Mouse (Mus musculus) liver, postnatal 0 days (tissue): ENCODE data around the gene Taok3. TPM values are rescaled to one million over a fixed set of nuclear protein-coding genes. Genes with fewer than 3 reads are reported as not detected.

Experiments used
- ATAC-seq: fragments of 200-750 bp; cut with Nextera tagmentation; 2 replicates; pipeline ENCODE4 v1.8.0; 2017; ENCODE audit warnings: mild to moderate bottlenecking, moderate library complexity
- DNase-seq: peaks from one replicate; pipeline ENCODE4 v3.0.0-alpha.2; 2016
- H3K27ac ChIP-seq: fragments of 300-500 bp; sonication (generic); 2 replicates; pipeline ENCODE4 v1.5.1; 2014; ENCODE audit warnings: antibody characterized with exemption, moderate library complexity, mild to moderate bottlenecking, low read depth
- H3K27me3 ChIP-seq: fragments of 300-500 bp; sonication (generic); 2 replicates; pipeline ENCODE4 v1.6.1; 2014; ENCODE audit warnings: low read length, control low read depth, mixed read lengths; ENCODE audit not compliant: insufficient read depth
- H3K36me3 ChIP-seq: fragments of 300-500 bp; sonication (generic); replicated peaks from 2 replicates; pipeline ENCODE4 v1.6.1; 2014; ENCODE audit warnings: mild to moderate bottlenecking, control low read depth, low read length, moderate library complexity, mixed read lengths; ENCODE audit not compliant: insufficient read depth
- H3K4me1 ChIP-seq: fragments of 300-500 bp; sonication (generic); 2 replicates; pipeline ENCODE4 v1.6.1; 2014; ENCODE audit warnings: antibody characterized with exemption, mild to moderate bottlenecking, control low read depth; ENCODE audit not compliant: insufficient read depth
- H3K4me2 ChIP-seq: fragments of 300-500 bp; sonication (generic); 2 replicates; pipeline ENCODE4 v1.6.1; 2014; ENCODE audit warnings: low read depth, mild to moderate bottlenecking, low read length, moderate library complexity, mixed read lengths
- H3K4me3 ChIP-seq: fragments of 300-500 bp; sonication (generic); 2 replicates; pipeline ENCODE4 v1.5.1; 2014; ENCODE audit warnings: low read depth, low read length
- H3K9ac ChIP-seq: fragments of 300-500 bp; sonication (generic); replicated peaks from 2 replicates; pipeline ENCODE4 v1.6.1; 2014; ENCODE audit warnings: mild to moderate bottlenecking, moderate library complexity
- H3K9me3 ChIP-seq: fragments of 300-500 bp; sonication (generic); 2 replicates; pipeline ENCODE4 v1.6.1; 2016; ENCODE audit warnings: mild to moderate bottlenecking, control low read depth, low read length, mixed read lengths
- CTCF ChIP-seq: sonication (generic); IDR thresholded peaks from 2 replicates; pipeline ENCODE4 v1.5.1; 2016; ENCODE audit warnings: antibody characterized with exemption, low read depth
- EP300 ChIP-seq: IDR thresholded peaks from 2 replicates; pipeline ENCODE4 v1.6.1; 2016; ENCODE audit warnings: antibody characterized with exemption, low read depth, mild to moderate bottlenecking
- WGBS: fragments of 180-500 bp; shearing (Covaris S2); extraction: QIAGEN DNeasy Blood & Tissue Kit; methylation state at CpG from one replicate; pipeline ENCODE4 v1.1.7; 2014; ENCODE audit not compliant: insufficient replicate concordance; 5-methylcytosine and 5-hydroxymethylcytosine counted together
- polyA plus RNA-seq: library from polyadenylated mRNA; unstranded; fragments of >200 nt; fragmentation: Nextera tagmentation; extraction: Ambion mirVana; gene quantifications from 2 replicates; pipeline ENCODE4 v1.2.1, GENCODE M21; 2015

Gene Taok3
- polyA plus RNA-seq, 1 experiment from 2014 or later, result 41.9 TPM

- H3K4me1 ChIP-seq, result no peaks in the 10 kb centered on the region
- ATAC-seq (no peak; the same call in 1 of the 2 replicates), DNase-seq (no peak)
- H3K9me3 ChIP-seq, result no peaks in the 10 kb centered on the region; the same call in 1 of the 2 replicates
- WGBS, result 61% methylated on average over 8 of the region's 8 CpGs
- no peaks in the 10 kb centered on the region for H3K27me3 ChIP-seq
- no peak overlapping the region for H3K4me2 ChIP-seq
- H3K36me3 ChIP-seq, result no peaks in the 10 kb centered on the region
- H3K9ac ChIP-seq, result no peak overlapping the region
- no peak for TF ChIP-seq EP300
- TF ChIP-seq CTCF, result no peak
- no peak overlapping the region for H3K27ac ChIP-seq
- no peak overlapping the region for H3K4me3 ChIP-seq
Observed at GRCm38 (mm10) chr5:117295011-117295410, 175.1 kb downstream of the Taok3 start.

GRCm38 (mm10) chr5:117302899-117303298 is 183.0 kb downstream of the Taok3 start:
- DNase-seq (no peak), ATAC-seq (no peak; the same call in 1 of the 2 replicates)
- WGBS, result 49% methylated on average over 3 of the region's 3 CpGs
- Histone ChIP-seq H3K4me2 (no peak overlapping the region), H3K9me3 (0 out of 2 replicates have a peak, but pooled peaks cover 3% of the 10 kb centered on the region), H3K4me3 (no peak overlapping the region), H3K27ac (no peak overlapping the region), H3K27me3 (no peaks in the 10 kb centered on the region), H3K4me1 (no peaks in the 10 kb centered on the region), H3K9ac (no peak overlapping the region), H3K36me3 (no peaks in the 10 kb centered on the region)
- no peak for TF ChIP-seq EP300
- TF ChIP-seq CTCF, result no peak

- H3K9ac ChIP-seq, result no peak overlapping the region
- no peak for ATAC-seq
Observed at GRCm38 (mm10) chr5:117303691-117304579, 184.0 kb downstream of the Taok3 start.

GRCm38 (mm10) chr5:117304947-117305346 is 185.0 kb downstream of the Taok3 start:
- Histone ChIP-seq H3K9me3 (0 out of 2 replicates have a peak, but pooled peaks cover 3% of the 10 kb centered on the region), H3K4me1 (no peaks in the 10 kb centered on the region), H3K4me2 (no peak overlapping the region), H3K4me3 (no peak overlapping the region), H3K9ac (no peak overlapping the region), H3K27me3 (no peaks in the 10 kb centered on the region), H3K36me3 (no peaks in the 10 kb centered on the region), H3K27ac (no peak overlapping the region)
- peak; percentile 73 for DNase-seq
- TF ChIP-seq EP300 (no peak), CTCF (peak; percentile 72)
- no peak for ATAC-seq
- 61% methylated on average over 7 of the region's 7 CpGs for WGBS

More at GRCm38 (mm10) chr5:117303691-117304579, 184.0 kb downstream of the Taok3 start:
- no peak for DNase-seq
- H3K4me3 ChIP-seq, result no peak overlapping the region
- H3K4me2 ChIP-seq, result no peak overlapping the region
- H3K27me3 ChIP-seq, result no peaks in the 10 kb centered on the region
- TF ChIP-seq CTCF (no peak), EP300 (no peak)
- H3K9me3 ChIP-seq, result 0 out of 2 replicates have a peak, but pooled peaks cover 3% of the 10 kb centered on the region
- H3K36me3 ChIP-seq, result no peaks in the 10 kb centered on the region
- no peak overlapping the region for H3K27ac ChIP-seq
- WGBS, result 62% methylated on average over 18 of the region's 18 CpGs
- H3K4me1 ChIP-seq, result no peaks in the 10 kb centered on the region

GRCm38 (mm10) chr5:117305754-117306153 is 185.8 kb downstream of the Taok3 start:
- Histone ChIP-seq H3K9me3 (0 out of 2 replicates have a peak, but pooled peaks cover 3% of the 10 kb centered on the region), H3K27me3 (no peaks in the 10 kb centered on the region), H3K4me2 (no peak overlapping the region), H3K9ac (no peak overlapping the region), H3K4me3 (no peak overlapping the region), H3K4me1 (no peaks in the 10 kb centered on the region), H3K36me3 (no peaks in the 10 kb centered on the region), H3K27ac (no peak overlapping the region)
- no peak for ATAC-seq
- 79% methylated on average over 5 of the region's 5 CpGs for WGBS
- DNase-seq, result no peak
- TF ChIP-seq CTCF (no peak), EP300 (no peak)

GRCm38 (mm10) chr5:117306826-117307225 is 186.9 kb downstream of the Taok3 start:
- no peaks in the 10 kb centered on the region for H3K27me3 ChIP-seq
- TF ChIP-seq EP300, result no peak
- 0 out of 2 replicates have a peak, but pooled peaks have one; percentile 7 for TF ChIP-seq CTCF
- H3K27ac ChIP-seq, result no peak overlapping the region
- H3K9me3 ChIP-seq, result 0 out of 2 replicates have a peak, but pooled peaks cover 3% of the 10 kb centered on the region
- DNase-seq (no peak), ATAC-seq (no peak)
- no peaks in the 10 kb centered on the region for H3K4me1 ChIP-seq
- no peak overlapping the region for H3K9ac ChIP-seq
- no peak overlapping the region for H3K4me2 ChIP-seq
- 76% methylated on average over 2 of the region's 2 CpGs for WGBS
- no peak overlapping the region for H3K4me3 ChIP-seq
- no peaks in the 10 kb centered on the region for H3K36me3 ChIP-seq
